Comparison of ENCODE assay signal across 26 mouse cellular contexts in genomic region chr12:109674766-109675165, GRCm38 (mm10).
"Had no signal": no experiment of that assay in that cellular context is flagged by ENCODE, and none has a peak within 500 bp of the region (broad histone marks: within the 10 kb centered on the region; RNA-seq: fewer than 3 reads in every experiment).

No protein-coding gene starts in this region.

- DNase-seq: gastrocnemius, adult 2 months; gastrocnemius, postnatal 10 days; gastrocnemius, postnatal 25 days; heart, adult 18-20 months; heart, postnatal 10 days; heart, postnatal 4 days; kidney, adult 18-20 months; kidney, adult 8-10 months; kidney, postnatal 10 days; kidney, postnatal 25 days; kidney, postnatal 4 days had no signal

- H3K4me2 ChIP-seq: heart, embryonic 12.5 days; hindbrain, embryonic 12.5 days; hindbrain, embryonic 14.5 days; intestine, embryonic 15.5 days; kidney, embryonic 15.5 days; limb, embryonic 12.5 days had no signal

- H3K9me3 ChIP-seq: heart, embryonic 10.5 days; heart, embryonic 12.5 days; hindbrain, embryonic 10.5 days; hindbrain, embryonic 12.5 days; intestine, embryonic 15.5 days; kidney, embryonic 15.5 days; limb, embryonic 10.5 days; limb, embryonic 12.5 days had no signal

- H3K27ac ChIP-seq: gastrocnemius, adult 2 months; heart, embryonic 10.5 days; hindbrain, embryonic 10.5 days; hindbrain, embryonic 12.5 days; hindbrain, embryonic 14.5 days; intestine, embryonic 15.5 days; kidney, embryonic 15.5 days; layer of hippocampus, adult 2 months; left cerebral cortex, adult 2 months; limb, embryonic 10.5 days; limb, embryonic 12.5 days had no signal

- H3K9ac ChIP-seq: heart, embryonic 12.5 days; hindbrain, embryonic 12.5 days; hindbrain, embryonic 14.5 days; intestine, embryonic 15.5 days; kidney, embryonic 15.5 days; limb, embryonic 12.5 days had no signal

- H3K36me3 ChIP-seq: intestine, embryonic 15.5 days; kidney, embryonic 15.5 days had no signal

- H3K4me1 ChIP-seq: heart, embryonic 10.5 days; heart, embryonic 12.5 days; hindbrain, embryonic 10.5 days; hindbrain, embryonic 12.5 days; intestine, embryonic 15.5 days; kidney, embryonic 15.5 days; limb, embryonic 10.5 days; limb, embryonic 12.5 days had no signal

- ATAC-seq: forebrain, embryonic 16.5 days; hindbrain, embryonic 16.5 days; inflammation-experienced regulatory T-cells, adult 6 months; intestine, embryonic 15.5 days; intestine, postnatal 0 days had no signal

- H3K27me3 ChIP-seq: heart, embryonic 12.5 days; hindbrain, embryonic 12.5 days; intestine, embryonic 15.5 days; kidney, embryonic 15.5 days; limb, embryonic 12.5 days had no signal

- H3K4me3 ChIP-seq: gastrocnemius, adult 2 months; heart, embryonic 10.5 days; heart, embryonic 12.5 days; hindbrain, embryonic 10.5 days; hindbrain, embryonic 12.5 days; intestine, embryonic 15.5 days; kidney, embryonic 15.5 days; layer of hippocampus, adult 2 months; left cerebral cortex, adult 2 months; limb, embryonic 10.5 days; limb, embryonic 12.5 days had no signal
